Mouse (Mus musculus): ENCODE measurements around the gene Cd200. TPM values are rescaled to one million over a fixed set of nuclear protein-coding genes. Genes with fewer than 3 reads are reported as not detected.

Cd200 gene
- polyA plus RNA-seq, 1 experiment from 2014 or later, result 0.47 TPM

- TF ChIP-seq CTCF (IDR thresholded peaks at IDR 0.05), result no peak
- no peak for ATAC-seq
- in situ Hi-C loops (cut with MboI; ENCODE audit: low pct_unique_long_range_greater_than_20kb), result no loop called here
- CTCF ChIA-PET, result no interaction called here
- POLR2A ChIA-PET, result no interaction called here
- no peaks in the 10 kb centered on the region for H3K27me3 ChIP-seq
- no peak for DNase-seq (ENCODE audit: low read depth, low spot score)
Measured at GRCm38 (mm10) chr16:45334376-45334765, 74.5 kb downstream of the Cd200 start.

- ATAC-seq, result no peak
- ChIA-PET CTCF (no interaction called here), POLR2A (no interaction called here)
- no peaks in the 10 kb centered on the region for H3K27me3 ChIP-seq
- no peak for DNase-seq (ENCODE audit: low read depth, low spot score)
- in situ Hi-C loops (cut with MboI; ENCODE audit: low pct_unique_long_range_greater_than_20kb), result no loop called here
- TF ChIP-seq CTCF (IDR thresholded peaks at IDR 0.05), result no peak
Measured at GRCm38 (mm10) chr16:45333678-45334375, 75.0 kb downstream of the Cd200 start.

- no peak for TF ChIP-seq CTCF (IDR thresholded peaks at IDR 0.05)
- CTCF ChIA-PET, result interaction anchor here (1.6 kb wide), 1 partner anchor 10 kb away, joined by 3 read pairs; no protein-coding TSS in a partner anchor
- H3K27me3 ChIP-seq, result no peaks in the 10 kb centered on the region
- ATAC-seq (no peak), DNase-seq (ENCODE audit: low read depth, low spot score) (no peak)
- POLR2A ChIA-PET, result no interaction called here
- in situ Hi-C loops (cut with MboI; ENCODE audit: low pct_unique_long_range_greater_than_20kb), result no loop called here
Measured at GRCm38 (mm10) chr16:45332591-45332990, 76.3 kb downstream of the Cd200 start.

Other genes starting within 250 kb of the Cd200 start
- not detected for gene Btla, start 184.7 kb downstream of the Cd200 start, polyA plus RNA-seq (2021)
- gene Gm609, start 83.9 kb upstream of the Cd200 start, polyA plus RNA-seq (2021), result not detected
- gene Gm17783, start 123.0 kb upstream of the Cd200 start, polyA plus RNA-seq (2021), result not detected
- gene Slc9c1, start 126.3 kb upstream of the Cd200 start, polyA plus RNA-seq (2021), result not detected
- not detected for gene Gcsam, start 201.3 kb upstream of the Cd200 start, polyA plus RNA-seq (2021)
- not detected for gene BC016579, start 245.0 kb upstream of the Cd200 start, polyA plus RNA-seq (2021)